Mouse (Mus musculus) bone marrow, adult 2 months (tissue): ENCODE data around the gene Ephb1.

ENCODE experiments used
- CTCF ChIP-seq: fragments of 200-500 bp; IDR thresholded peaks from 2 replicates; pipeline ENCODE4 v1.5.1; 2011; ENCODE audit warnings: low read length, control low read depth; ENCODE audit not compliant: control insufficient read depth, insufficient read depth
- POLR2A ChIP-seq: fragments of 200-500 bp; IDR thresholded peaks from 2 replicates; pipeline ENCODE4 v1.6.1; 2011; ENCODE audit warnings: low read depth, mild to moderate bottlenecking, control low read depth, low read length, borderline replicate concordance; ENCODE audit not compliant: control insufficient read depth

GRCm38 (mm10) chr9:102066601-102067000 lies 287.9 kb downstream of the Ephb1 start:
- TF ChIP-seq POLR2A (no peak), CTCF (no peak)
